Mouse (Mus musculus) CH12F3 (cell line): ENCODE results near the gene Cbl.

Source experiments
- in situ Hi-C: fragments of 300-500 bp; cut with MboI; formaldehyde crosslinking; loops from 2 replicates; pipeline ENCODE4 v1.14.3; 2020; ENCODE audit warnings: low sequenced_read_pairs

The Cbl gene

GRCm38 (mm10) chr9:44107557-44108179 lies 126.2 kb downstream of the Cbl start:
- in situ Hi-C loops = no loop called here

DNA sequence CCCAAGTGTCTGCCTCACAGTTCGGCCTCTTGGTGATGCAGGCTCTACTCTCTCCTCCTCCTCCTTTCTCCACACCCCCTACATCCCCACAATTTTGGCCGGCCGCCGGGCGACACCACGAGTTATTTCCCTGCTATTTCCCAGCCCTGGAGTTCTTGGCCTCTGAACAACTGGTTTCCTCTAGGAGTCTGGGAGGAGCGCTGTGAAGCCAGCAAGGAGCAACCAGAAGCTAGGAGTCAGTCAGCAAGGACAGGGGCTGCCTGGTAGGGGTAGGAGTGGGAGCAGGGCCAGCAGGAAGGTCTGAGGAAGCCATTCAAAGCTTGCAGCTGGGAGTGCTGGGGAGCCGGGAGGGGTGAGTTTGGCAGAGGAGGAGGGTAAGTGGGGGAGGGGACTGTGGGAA lies 126.7 kb downstream of the Cbl start, which contains the start of gene C1qtnf5:
Gene C1qtnf5, plus strand, starts transcription at position 136 of the 400 bp plus-strand sequence.
- in situ Hi-C loops = no loop called here

DNA sequence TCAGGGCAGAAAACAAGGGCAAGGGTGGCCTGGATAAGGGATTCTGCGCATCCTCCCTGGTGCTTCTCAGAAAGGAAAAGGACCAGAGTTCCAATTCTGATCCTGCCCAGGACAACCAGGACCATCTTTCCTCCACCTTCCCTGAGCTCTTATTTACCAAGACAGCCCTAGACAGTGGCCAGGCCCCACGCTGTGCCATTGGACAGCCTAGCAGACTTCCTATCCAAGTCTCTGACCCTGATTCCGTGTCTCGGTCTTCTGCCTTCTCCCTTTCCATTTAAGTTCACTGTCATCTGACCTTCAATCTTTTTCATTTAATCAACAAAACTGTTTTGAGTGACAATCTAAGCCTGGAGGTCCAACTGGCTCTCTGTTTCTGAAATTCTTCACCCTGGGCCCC lies 127.3 kb downstream of the Cbl start:
- in situ Hi-C loops = no loop called here

- in situ Hi-C loops = no loop called here
Measured at GRCm38 (mm10) chr9:44106182-44106581, 127.7 kb downstream of the Cbl start.

- in situ Hi-C loops = no loop called here
Measured at GRCm38 (mm10) chr9:44105781-44106180, 128.1 kb downstream of the Cbl start.

DNA sequence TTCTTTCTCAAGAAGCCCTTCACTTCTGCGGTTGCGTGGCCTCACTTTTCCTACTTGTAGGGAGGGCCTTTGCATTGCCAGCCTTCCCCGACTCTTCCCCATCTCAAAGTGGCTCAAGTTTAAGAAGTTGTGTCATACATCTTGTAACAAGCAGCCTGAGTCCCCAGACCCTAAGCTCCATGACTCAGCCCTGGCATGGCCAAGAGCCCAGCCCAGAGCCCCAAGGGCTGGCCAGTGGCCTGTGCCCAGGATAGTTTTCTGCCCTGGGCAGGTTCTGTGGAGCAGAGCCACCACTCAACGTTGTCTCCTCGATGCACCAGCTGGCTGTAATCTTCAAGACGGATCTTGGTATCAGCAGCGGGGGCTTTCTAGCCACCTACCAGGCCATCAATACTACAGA lies 129.0 kb downstream of the Cbl start:
- in situ Hi-C loops = no loop called here

- in situ Hi-C loops = no loop called here
Measured at GRCm38 (mm10) chr9:44101490-44101889, 132.4 kb downstream of the Cbl start, which contains the start of gene Mfrp. TSS of gene Mfrp (plus strand) at chr9:44101729.

GRCm38 (mm10) chr9:44096536-44096935 lies 137.3 kb downstream of the Cbl start:
- in situ Hi-C loops = no loop called here

DNA sequence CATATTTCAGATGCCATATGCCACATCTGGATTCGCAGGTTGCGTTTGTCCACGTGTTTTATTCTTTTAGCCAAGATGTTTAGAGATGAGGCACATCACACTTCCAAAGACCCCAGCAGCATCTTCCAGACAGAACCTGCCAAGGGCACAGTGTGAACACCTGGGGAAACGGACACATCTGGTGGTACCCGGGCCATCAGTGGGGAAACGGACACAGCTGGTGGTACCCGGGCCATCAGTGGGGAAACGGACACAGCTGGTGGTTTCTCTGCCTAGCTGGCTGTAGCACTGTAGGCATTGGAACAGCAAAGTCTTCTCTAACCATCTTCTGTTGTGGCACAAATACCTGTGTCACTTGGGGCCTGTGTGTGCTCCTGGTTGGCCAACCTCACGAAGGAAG lies 138.1 kb downstream of the Cbl start:
- in situ Hi-C loops = no loop called here

DNA sequence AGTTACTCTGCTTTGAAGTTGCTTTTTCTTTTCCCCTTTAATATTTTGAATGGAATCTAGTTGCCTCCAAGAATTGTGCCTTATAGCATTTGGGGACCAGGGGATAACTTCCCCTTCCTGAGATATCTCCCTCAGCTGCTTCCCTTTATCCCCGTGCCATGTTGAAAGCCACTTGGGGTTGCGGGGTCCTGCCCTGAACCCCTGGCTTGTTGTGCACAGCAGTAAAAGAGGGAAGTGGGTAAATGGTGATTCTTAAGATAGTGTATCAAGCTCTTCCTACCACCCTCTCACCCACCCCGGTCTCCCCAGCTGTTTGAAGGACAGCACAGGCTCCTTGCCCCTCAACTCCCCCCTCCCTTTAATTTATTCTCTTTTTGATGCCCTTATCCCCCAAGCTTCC lies 139.1 kb downstream of the Cbl start:
- in situ Hi-C loops = no loop called here

GRCm38 (mm10) chr9:44093612-44094503 lies 140.0 kb downstream of the Cbl start:
- in situ Hi-C loops = no loop called here
